Mouse (Mus musculus) gastrocnemius, adult 8-10 months (tissue): ENCODE results near the gene Cmtm8. TPM values are rescaled to one million over a fixed set of nuclear protein-coding genes. Genes with fewer than 3 reads are reported as not detected.

Experiments
- DNase-seq, 2 experiments: peaks; one replicate each; pipeline ENCODE4 v3.0.0; 2022; ENCODE audit warnings: low spot score in 2 of 2
- total RNA-seq, 4 experiments: library from RNA; stranded (reverse); gene quantifications; 2 replicates each; pipeline ENCODE4 v1.2.4; 2022

Cmtm8 gene
- total RNA-seq, 4 experiments from 2014 or later: 1.2 to 1.6 (median 1.4) TPM

DNA sequence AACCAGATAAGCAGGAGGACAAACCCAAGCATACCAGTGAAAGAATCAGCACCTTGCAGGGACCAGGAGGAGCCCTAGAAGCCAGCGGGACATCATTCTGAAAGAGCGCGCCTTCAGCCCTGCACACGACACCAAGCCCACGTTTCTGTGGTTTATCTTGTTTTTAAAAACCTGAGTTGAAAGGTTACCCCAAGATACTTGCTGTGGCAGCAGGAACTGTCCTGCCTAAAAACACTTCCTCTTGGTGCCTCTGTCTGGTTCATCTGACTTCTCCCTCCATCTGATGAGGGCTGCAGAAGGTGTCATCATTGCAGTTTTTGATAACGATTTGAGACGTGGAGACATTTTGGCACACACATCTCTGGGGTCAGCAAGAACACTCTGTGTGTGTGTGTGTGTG is 56.2 kb downstream of the Cmtm8 start:
- DNase-seq: no peak

DNA sequence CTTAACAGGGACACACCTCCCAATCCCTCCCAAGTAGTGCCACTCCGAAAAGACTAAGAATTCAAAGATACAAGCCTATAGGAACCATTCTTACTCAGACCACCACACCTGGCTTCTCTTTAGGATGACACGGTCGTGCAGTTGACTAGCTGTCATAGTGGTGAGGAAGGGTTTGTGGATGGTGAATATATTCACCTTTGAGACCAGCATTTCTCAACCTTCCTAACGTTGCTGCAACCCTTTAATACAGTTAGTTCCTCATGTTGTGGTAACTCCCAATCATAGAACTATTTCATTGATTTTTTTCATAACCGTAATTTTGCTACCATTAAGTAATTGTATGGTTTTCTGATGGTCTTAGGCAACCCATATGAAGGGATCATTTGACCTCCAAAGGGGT is 56.8 kb downstream of the Cmtm8 start:
- DNase-seq: no peak

DNA sequence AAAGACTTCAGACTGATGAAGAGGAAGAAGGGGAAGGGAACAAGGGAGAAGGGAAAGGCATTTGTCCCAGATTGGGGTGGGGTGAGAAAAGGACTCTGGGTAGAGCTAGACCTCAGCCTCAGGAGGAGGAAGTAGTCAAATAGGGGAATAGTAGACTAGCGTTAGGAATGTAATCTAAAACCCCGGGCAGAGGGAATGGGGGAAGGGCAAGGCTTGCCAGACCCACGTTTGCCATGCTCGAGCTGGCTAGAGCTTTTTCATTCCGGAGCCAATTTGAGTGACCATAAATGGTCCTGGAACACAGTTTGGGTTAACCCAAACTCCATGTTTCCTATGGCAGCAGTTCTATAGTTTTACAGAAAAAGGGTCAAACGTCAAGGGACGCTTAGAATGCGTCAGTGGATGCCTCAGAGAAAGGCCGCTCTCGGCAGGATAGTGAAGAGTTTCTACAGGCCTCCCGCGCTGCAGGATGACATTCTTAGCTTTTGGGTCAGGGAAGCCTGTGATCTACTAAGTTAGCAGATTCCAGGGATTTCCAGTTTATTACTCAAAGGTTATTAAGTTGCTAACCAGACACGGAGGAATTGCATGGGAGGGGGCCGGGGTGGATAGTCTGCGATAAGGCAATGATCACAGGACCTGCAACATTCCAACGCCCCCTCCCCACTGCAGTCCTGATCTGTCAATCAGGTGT is 58.4 kb downstream of the Cmtm8 start:
- DNase-seq: no peak

DNA sequence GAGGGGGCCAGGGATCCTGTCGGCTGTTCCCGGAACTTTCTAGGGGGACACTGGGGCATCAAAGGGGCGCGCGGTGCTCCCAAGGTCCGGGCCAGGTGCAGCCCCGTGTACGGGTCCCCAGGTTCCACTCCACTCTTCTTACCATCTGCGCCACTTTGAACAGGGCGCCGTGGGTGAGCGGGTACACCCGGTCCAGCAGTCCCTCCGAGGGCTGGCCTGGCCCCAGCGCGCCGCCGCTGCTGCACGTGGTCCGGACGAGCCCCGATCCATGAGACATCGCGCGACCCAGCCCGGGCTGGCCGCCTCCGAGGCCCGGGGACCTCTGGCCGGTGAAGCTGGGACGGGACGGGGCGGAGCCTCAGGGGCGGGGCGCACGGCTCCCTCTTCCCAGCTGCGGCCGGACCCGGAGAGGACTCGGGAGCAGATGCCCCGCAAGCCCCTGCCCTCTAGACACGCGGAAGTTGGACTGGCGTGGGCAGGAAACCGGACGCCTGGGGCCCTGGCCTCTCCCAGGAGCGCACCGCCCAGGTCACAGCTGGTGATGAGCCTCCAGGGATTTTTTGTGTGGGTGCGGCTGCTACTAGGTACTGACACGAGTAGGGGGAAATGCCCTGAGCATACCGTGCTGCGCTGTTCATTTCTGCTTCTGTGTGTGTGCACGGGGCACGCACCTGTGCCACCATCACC is 62.3 kb downstream of the Cmtm8 start, which contains the start of gene Cmtm7:
Cmtm7 (minus strand) TSS at position 331 of the 687 bp plus-strand sequence.
- DNase-seq: peak; percentile 53 to 64

DNA sequence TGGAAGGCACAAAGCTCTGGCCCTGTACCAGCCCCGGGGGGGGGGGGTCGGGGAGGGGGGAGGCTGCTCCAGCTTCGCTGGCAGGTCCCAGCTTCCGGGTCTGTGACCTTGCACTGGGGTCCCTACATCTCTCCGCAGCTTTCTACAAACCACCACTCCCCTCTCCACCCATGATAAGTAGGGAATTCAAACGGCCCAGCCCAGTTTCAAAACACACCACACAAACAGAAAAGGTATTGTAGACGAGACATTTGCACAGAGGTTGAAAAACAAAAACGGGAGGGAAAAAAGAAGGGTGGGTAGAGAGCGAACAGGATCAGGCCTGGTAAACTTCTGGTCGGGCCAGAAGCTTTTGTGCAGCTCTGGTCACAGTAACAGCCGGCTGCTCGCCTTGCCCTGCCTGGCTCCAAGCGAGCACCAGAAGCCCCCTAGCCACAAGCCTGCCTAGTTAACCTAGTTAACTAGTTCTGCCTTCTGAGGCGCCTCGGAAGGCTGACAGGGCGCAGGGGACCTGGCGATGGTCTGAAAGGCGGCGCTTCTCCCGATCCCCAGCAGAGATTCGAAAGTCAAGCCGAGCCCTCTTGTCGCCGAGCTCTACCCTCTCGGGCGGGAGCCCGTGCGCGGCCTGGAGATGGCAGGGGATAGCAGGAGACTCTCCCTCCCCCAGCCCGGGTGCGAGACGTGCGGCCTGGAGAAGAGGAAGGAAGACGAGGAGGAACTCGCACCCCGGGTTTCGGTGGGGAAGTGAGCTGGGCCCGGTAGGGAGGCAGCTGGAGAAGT is 63.0 kb downstream of the Cmtm8 start:
- DNase-seq: peak in 1 of 2 experiments; percentile 17

DNA sequence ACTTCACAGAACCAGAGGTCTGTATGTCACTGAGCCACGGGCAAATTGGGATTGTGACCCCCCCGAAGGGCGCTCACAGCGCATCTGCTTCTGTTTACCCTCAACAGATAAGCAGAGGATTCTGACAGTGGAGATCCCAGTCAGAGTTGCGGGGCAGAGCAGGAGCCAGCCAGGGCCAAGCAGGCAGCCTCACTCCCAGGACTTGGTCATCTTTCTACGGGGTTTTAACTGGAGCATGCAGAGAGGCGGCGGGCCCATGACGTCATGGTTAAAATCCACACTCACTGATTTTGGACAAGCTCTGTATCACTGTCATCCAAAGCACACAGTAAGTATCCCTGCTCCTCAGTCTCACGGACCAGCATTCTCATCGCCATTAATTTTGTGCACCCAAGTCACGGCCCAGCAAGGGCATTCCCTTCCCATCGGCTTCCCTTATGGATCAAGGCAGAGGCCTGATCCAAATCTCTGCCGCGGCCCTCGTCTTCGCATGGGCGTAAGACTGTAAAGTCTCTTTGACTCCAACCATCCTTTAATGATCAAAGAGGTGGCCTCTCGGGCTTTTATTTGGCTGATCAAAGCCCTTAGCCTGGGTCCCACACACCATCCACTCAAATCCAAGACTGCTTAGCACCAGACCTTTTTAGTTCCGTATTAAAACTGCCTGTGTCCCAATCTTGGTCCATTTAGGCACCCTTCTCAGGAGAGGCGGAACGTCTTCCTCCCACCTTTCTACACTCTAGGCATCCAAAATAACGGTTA is 63.8 kb downstream of the Cmtm8 start:
- DNase-seq: no peak

DNA sequence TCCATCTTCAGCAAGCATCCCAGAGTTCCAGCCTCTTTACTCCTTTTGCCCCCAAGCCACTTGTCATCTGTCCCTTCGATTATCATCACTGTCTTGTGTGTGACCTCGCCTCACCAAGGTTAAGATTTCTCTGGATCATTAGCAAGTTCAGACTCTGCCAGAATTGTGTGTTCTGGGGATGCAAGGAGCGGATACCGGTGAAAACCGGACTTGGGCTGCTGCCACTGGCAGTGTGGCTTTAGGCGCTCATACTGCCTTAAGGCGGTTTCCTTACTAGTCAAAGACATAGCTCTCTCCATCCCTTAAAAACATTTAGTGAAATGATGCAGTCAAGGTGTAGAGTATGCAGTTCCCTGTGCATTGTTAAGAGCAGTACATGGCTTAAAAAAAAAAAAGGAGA is 65.1 kb downstream of the Cmtm8 start:
- DNase-seq: no peak

DNA sequence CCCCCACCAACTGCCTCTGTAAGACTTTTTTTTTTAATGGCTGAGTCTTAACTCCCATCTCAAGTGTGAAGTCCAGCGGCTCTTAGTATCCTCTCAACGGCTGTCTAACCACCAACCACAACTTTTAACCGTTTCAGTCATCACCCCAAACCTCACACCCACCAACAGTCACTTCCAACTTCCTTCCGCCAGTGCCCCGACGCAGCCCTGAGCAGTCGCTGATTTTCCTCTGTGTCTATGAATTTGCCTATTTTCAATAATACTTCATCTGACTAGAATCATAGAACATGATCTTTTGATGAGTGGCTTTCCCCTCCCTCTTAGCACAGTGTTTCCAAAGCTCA is 65.9 kb downstream of the Cmtm8 start:
- DNase-seq: no peak

DNA sequence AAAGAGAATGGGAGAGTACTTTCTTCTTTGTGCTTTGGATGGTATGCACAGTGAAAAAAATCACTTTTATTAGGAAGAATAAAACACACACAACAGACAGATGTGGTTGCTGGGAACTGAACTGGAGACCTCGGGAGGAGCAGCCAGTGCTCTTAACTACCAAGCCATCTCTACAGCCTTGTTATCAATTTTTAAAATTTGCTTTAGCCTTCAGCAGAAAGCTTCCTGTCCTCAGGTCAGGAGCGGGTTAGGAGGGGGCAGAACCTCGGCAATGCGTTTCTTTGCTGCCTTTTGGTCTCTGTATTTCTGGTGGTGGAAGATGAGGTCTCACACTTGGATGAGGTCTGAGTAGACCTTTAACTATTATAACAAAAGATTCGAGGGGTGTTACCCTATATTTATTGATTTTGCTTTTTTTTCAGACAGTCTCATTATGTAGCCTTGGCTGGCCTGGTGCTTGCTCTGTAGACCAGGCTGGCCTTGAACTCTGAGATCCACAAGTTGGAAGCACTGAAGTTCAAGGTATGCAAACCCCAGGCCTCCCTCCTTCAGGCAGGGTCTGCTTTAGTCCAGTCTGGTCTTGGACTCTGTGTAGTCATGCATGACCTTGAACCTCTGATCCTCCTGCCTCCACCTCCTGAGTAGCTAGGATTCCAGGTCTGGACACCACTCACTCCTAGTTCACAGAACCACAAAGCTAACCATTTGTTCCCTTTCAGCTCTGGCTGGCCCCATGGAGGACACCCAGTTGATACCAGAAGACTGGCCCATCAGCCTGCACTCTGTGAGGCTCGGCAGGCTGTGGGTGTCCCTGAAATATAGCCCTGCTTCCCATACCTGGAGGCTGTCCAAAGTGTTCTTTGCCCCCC is 66.5 kb downstream of the Cmtm8 start:
- no peak for DNase-seq

DNA sequence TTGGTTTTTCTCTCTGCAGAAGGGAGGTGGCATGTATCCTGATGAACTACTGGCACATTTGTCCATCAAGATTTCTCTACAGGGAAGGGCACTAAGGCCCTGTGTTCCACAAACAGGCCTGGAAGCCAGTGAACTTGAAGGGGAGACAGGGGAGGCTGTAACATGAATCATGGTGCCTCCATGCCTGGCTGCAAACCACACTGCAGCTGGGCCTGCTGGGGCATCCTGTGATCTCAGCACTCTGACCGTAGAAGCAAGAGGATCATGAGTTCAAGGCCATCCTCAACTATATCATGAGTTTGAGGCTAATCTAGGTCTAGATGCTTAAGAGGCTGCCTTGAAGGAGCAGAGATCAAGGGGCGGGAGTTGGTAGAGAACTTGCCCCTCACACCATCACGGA is 67.6 kb downstream of the Cmtm8 start:
- DNase-seq: no peak

DNA sequence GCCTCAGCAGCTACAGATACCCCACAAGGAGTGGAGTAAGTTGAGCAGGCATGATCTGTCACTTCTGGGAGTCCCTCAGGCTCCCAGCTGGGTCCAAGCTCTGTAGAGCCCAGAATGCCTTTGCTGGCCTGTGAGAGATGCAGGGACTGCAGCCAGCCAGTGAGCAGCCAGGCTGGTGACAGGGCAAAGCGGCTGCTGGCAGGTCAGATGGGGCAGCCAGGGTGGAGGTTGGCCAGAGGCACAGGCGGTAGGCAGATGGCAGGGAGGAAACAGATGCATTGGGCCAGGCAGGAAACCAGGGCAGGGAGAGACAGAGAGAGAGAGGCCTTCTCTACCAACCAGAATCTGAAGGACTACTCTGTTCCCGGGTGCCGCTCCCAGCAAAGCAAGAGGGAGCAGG is 68.7 kb downstream of the Cmtm8 start:
- peak; percentile 25 to 63 for DNase-seq

DNA sequence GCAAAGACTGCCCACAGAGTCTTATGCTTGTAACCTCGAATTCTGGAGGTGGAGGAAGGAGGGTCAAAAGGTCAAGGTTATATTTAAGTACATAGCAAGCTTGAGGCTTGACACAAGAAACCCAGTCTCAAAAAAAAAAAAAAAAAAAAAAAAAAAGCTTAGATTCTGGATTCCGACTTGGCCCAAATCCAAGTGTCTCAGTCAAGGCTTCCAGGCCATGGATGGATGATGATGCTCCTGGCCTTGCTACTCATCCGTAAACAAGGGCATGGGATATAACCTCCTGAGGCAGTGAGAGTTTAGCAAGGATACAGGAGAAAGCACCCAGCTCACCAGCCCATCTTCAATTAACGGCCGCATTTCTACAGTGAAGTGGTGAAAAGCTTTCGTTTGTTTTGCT is 69.3 kb downstream of the Cmtm8 start:
- DNase-seq: no peak

DNA sequence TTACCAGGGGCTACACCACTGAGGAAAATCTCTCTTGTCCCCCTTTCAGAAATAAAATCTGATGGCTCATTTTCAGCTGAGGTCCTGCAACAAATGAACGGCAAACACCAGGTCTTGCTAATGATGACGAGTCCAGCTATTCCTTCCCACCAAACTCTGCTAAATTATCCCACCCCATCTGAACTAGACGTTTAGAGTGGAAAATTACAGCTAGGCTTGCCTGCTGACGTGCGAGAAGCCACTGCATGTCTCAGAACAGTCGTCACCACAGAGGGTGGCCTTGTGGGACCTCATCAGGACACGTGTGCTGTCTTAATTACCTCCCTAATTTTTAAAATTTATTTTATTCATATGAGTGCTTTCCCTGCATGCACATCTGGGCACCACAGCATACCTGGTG is 72.4 kb downstream of the Cmtm8 start:
- DNase-seq: no peak

DNA sequence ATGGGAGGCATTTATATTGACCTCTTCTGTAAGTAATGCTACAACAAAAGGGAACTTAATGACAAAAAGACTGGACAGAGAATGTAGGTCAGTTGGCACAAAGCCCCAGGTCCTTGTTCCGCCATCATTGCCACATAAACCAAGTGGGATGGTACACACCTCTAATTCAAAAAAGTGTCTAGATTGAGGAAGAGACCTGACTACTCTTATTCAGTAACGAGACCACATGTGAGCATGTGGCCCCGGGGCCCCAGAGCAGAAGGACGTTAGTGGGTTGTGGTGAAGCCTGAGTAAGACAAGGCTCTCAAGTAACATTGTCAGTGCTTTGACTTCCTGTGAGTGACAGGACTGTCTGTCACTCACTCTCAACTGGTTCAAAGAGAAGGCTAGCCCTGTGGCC is 73.7 kb downstream of the Cmtm8 start:
- DNase-seq: no peak

DNA sequence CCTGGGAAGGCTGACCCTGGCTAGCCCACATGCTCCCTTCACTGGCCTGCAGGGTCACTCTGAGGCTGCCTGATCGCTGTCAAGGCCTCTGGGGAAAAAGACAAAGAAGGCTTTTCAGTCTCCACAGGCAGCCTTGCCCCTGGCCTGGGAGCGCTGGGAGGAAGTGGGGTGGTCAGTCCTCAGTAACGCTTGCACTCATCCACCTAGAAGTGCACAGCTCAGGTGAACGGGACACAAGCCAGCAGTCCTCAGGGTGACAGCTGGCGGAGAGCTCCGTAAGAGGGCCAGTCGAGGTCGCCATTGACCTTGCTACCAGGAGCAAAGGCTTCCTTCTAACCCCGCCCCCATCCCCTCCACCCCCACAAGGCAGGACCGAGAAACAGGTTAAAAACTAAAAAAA is 75.9 kb downstream of the Cmtm8 start:
- DNase-seq: no peak

DNA sequence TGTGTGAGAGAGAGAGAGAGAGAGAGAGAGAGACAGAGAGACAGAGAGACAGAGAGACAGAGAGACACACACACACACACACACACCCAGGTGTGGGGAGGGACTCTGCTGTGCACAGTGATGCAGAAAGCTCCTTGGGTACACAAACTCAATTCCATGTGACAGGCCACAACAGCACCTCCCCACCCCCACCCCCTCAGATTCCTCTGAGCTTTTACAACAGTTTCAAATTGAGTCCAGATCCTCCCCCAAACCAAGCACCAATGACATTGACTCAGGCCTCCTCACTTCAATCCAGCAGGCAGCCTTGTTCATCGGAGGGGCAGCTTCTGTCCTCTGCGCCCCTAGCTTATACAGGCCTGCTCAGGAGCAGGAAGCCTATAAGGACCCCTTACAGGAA is 76.4 kb downstream of the Cmtm8 start:
- no peak for DNase-seq

DNA sequence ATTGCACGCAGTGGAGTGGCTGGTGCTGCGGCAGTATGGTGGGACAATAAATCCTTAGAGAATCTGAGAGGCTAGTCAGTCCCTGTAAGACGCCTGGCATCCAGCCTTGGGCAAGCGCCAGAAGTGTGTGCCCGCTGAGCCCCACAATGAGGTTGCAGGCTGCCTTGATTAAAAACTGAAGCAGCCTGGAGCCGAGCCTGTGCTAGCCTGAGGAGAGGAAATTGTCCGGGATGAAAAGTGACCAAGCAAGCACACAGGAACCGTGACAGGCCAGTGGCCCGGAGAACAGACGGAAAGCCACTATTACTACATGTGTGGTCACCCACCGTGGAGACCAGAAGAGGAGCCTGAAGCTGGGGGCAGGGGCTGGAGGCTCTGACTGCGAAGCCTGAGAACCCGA is 76.9 kb downstream of the Cmtm8 start:
- no peak for DNase-seq

DNA sequence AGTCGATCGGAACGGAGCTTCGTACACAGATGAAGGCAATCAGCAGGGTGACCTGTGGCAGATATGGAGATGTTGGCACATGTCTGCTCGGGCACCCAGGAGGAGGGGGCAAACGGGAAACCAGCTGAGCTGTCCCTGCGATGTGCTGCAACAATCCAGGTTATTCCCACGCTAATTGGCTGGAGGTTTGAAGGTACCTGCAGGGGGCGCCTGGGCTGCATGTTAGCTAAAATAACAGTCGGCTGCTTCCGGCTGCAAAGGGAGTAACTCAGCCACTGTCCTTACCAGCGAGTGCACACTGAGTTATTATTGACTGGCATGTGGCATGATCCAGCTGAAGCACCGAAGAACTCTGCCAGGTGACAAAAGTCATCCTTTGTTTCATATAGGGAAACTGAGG is 80.6 kb downstream of the Cmtm8 start:
- no peak for DNase-seq

DNA sequence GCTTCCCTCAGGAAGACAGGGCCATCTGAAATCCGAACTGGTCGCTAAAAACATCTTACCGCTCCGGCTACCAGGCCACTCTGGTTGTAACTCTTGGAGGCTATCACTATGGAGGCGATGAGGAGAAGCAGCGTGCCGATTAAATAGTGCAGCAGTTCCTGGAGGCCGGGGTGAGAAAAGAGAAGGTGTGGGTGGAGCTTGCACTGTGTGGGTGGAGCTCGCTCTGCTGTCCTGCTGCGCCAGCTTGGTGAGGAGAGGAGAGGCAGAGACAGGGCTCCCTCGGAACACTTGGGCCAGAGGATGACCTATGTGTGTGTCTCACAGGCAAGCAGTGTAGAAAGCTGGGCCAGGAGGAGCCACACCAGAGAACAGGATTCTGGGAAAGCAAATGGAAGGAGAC is 82.1 kb downstream of the Cmtm8 start:
- no peak for DNase-seq

DNA sequence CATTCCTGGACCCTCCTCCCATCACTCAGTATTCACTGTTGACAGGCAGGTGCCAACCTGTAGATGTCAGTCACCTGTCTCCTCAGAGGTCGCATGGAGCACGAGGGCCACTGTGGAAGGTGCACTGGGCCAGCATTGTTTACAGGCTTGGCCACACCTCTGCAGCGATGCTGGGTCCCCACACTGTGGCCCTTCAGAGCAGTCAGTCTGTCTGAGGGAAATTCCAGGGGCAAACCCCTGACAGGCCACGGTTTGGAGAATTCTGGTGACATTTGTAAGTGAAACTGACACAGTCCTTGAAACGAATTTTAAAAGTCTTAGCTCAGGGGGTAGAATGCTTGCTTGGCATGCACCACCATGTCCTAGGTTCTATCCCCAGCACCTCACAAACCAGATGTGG is 83.6 kb downstream of the Cmtm8 start:
- DNase-seq: no peak

DNA sequence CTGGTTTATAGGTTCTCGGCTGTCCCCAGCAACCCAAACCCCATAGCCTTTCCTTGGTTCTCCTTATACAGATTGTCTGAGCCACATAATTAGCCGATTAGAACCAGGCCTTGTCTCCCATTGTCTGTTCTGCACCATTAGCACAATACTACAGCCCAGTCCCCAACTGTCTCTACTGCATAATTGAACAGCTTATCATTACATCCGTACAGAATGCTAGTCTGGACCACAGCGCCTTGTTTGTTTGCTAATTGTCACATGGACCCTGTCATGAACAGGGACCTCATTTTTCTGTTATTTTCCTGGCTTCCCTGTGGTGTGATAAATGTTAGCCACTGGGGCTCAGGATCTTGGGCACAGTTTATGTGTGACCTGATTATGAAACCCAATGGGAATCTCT is 84.1 kb downstream of the Cmtm8 start:
- no peak for DNase-seq
